Mouse (Mus musculus): ENCODE data around the gene Myl4.
A peak's percentile ranks its signal among the peaks of the same experiment; 100 is the strongest.
"Not testable (repeated sequence)": the region's sequence is repeated elsewhere in the genome, so short reads cannot be mapped to it uniquely, and the experiment has no call there.

Gene Myl4

DNA sequence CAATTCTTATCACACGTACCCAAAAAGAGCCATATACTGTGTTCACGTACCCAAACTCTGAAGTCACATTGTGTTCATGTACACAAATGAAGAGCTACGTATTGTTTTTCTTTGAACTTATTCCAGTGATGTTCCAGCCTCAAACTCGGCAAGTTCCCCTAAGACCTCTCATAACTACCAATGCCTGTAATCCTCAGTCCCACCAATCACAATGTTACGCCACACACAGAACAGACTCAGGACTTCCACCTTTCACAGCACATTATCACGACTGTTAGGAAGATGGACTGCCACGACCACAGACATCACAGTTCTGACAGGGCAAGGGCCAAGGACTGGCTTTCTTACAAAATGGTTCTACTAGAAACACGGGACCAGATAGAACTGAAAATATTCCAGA lies 20.1 kb downstream of the Myl4 start:
- DNase-seq (ENCODE audit: inconsistent age in 2 of 2, low spot score in 1 of 2): not testable (repeated sequence)

DNA sequence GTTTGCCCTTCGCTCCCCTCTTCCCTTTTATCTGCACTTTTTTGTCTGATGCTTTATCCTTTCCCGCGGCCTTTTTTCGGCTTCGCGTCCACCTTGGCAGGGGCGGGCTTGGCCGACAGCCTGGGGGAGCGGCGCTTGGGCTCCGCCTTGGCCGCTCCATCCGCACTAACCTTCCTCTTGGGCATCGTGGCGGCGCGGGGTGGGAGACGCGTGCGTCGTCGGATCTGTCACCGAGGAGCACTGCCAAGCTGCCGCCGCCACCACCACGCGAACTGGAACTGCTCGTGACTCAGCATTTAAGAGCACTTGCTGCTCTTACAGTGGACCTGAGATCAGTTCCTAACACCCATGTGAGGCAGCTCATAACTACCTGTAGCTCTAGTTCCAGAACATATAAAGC lies 20.9 kb downstream of the Myl4 start:
- peak; percentile 71 to 87 for DNase-seq (ENCODE audit: inconsistent age in 2 of 2, low spot score in 1 of 2)

DNA sequence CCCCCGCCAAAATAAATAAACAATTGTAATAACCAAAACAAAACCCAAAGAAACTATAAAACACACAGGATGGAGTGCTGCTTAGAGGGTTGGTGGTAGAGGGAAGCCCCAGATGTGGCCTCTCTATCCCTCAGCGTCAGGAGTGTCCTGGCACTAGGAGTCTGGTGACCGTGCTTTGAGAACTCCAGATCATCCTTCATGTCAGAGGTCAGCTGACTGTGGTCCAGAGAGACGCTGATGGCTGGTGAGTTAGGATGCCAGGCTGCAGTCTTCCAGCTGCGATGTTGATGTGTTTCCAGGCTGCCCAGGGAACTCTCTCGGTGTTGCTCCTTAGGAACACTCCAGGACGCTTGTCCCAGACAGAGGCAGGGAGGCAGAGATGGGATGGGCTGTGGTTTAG lies 21.6 kb downstream of the Myl4 start:
- no peak for DNase-seq (ENCODE audit: inconsistent age in 2 of 2, low spot score in 1 of 2)

DNA sequence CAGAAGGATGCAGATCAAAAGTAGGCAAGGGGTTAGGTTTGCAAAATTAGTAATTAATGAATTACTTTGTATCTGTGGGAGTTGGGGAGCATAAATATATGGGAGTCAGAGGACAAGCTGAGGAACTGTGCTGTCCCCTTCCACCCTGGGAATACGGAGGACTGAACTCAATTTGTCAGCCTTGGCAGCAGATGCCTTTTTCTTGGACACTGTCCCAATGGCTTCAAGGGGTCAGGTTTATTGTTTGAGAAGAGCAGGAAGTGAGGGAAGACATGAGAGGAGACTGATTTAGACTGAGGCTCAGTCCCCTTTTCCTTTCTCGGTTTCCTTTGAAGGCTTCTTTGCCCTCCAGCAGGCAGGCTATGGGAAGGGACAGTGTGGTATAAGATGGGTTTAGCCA lies 22.1 kb downstream of the Myl4 start:
- no peak for DNase-seq (ENCODE audit: inconsistent age in 2 of 2, low spot score in 1 of 2)

DNA sequence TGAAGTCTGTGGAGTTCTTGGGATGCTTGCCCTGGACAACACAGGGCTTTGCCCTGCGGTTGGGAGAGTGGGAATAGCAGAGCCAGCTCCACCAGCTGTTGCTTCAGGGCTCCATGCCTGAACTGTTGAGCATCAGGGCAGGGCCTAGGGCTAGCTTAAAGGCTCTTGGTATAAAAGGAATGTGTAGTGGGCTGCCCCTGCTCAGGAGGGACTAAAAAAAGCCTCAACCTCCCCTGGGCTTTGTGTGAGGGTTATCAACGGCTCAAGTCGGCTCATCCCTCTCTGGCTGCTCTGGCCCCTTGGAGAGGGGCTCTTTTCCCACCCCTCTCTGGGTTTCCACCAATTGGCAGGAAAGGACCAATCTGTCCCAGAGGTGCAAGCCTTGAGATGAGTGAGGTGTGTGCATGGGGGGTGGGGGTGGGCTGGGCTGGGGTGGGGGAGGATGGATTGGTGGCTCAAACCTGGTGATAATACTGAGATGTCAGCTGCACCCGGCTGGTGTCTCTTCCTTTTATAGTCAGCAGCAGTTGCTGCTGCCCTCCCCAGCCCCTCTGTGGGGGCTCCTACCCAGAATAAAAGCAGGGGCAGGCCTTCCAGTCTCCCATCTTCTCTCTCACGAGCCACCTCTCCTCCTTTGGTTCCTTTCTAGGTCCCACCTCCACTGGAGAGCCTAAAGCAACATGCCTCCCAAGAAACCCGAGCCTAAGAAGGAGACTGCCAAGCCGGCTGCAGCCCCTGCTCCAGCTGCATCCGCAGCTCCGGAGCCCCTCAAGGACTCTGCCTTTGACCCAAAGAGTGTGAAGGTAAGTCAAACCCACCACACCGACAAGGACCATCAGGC lies 26.5 kb downstream of the Myl4 start:
- DNase-seq (ENCODE audit: inconsistent age in 2 of 2, low spot score in 1 of 2): no peak

DNA sequence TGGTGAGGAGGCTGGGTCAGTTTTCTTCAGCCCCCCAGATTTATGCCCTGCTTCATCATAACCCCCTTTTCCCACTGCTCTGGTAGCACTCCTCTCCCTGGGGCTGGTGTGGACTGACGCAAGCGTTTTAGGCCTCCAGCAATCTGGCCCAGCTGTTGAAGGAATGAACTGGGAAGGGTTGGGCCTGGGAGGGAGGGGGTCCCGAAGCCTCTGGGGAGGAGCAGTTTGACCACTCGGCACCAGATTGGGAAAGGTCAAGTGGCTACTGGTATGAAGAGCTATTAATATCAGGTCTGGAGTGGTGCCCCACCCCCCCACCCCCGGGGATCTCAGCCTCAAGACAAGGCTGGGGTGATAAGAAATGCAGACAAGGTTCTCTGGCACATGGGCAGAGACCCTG lies 27.6 kb downstream of the Myl4 start:
- DNase-seq (ENCODE audit: inconsistent age in 2 of 2, low spot score in 1 of 2): no peak

DNA sequence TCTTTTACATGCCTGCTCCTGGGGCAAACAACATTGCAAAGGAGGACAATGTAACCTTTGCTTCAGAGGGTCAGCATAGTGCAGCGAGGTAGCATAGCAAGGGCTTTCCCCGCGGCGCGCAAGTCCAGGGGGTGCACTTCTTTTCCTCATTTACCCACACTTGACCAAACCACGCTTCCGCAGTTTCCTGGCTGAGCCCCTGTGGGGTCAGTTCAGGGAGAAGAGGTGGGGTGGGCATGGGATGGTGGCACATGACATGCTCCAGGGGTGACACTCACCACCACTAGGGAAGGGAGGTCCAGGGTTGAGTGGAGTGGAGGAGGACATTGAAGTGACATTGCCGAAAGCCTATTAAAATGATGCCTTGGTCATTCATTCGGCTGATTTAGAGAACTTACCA lies 28.6 kb downstream of the Myl4 start:
- no peak for DNase-seq (ENCODE audit: inconsistent age in 2 of 2, low spot score in 1 of 2)

DNA sequence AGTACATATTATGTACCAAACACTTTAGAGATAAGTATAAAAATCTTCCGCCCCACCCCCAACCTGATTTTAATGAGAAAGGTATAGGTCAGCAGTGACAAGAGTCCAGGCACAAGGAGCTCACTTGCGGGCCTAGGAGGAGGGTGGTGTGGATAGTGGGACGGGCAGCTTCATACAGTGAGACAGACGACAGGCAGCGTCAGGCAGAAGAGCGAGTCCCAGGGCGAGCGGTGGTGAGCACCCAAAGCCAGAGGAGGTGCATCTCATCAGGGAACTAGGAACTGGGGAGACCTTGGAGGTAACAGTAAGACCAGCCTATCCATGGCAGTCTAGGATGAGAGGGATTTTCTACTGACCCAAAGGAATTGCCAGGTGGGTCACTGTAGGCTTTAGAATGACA lies 29.1 kb downstream of the Myl4 start:
- DNase-seq (ENCODE audit: inconsistent age in 2 of 2, low spot score in 1 of 2): no peak

DNA sequence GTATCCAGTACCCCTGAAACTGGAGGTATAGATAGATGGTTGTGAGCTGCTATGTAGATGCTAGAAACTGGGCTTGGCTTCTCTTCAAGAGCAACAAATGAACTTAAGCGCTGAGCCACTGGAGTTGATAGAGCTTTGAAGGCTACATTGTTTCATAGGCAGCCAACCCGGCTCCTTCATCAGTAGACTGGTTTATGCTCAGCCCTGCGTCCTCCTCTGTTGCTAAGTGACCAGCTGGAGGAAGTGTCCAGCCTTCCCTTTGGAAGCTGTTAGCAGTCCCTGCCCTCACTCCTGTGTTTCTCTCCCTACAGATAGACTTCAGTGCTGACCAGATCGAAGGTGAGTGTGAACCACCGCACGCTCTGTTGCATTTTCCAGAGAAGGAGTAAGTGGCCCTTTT lies 29.6 kb downstream of the Myl4 start:
- DNase-seq (ENCODE audit: inconsistent age in 2 of 2, low spot score in 1 of 2): no peak

DNA sequence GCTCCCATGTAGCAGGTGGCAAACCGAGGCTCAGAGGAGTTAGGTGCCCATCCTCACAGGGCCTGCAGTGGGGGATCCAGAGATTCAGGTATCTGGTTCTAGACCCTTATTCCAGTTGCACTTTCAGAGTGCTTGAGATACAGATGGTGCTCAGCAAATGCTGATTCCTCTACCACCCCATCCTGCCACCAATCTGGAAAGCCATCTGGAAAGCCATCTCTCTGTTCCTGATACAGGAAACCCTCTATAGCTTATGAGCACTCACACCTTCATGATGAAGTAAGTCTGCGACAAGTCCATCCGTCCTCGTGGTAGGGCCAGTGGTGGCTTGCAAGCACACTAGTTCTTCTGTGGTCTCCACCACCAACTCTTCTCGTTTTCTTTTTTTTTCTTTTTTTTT lies 30.1 kb downstream of the Myl4 start:
- DNase-seq (ENCODE audit: inconsistent age in 2 of 2, low spot score in 1 of 2): no peak

DNA sequence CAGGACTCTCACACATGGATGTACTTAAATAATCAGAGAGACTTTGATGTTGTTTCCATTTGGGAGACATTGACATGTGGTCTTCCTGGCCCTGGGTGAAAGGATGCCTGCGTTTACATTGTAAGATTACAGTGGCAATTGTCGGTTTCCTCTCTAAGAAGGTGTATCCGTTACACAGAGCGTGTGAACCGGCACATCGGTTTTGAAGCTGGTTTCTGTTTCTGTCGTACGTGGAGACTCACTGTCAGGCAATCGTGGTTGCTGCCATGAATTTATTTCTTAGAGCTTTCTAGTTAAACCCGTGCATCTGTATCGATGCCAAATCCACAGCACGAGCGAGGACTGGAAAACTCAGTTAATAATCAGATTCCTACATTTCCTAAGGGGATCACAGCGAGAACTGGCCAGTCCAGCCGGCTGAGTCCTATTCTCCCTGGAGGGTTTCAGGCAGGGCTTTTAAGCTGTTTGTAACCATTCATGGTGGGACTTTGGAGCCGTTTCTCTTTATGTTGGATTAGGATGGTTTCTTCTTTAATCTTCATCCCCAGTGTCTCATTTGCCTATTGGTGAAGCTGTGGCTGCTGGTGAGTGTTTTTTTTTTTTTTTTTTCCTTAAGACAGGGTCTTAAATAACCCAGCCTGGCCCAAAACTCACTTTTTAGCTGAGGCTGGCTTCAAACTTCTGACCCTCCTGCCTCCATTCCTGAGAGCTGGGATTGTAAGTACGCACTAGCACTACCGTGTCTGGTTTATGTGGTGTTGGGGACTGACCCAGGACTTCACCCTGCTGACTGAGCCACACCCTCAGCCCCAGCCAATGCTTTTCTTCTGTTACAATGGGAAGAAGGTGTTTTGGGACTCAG lies 31.2 kb downstream of the Myl4 start:
- DNase-seq (ENCODE audit: inconsistent age in 2 of 2, low spot score in 1 of 2): peak in 1 of 2 experiments; percentile 41

DNA sequence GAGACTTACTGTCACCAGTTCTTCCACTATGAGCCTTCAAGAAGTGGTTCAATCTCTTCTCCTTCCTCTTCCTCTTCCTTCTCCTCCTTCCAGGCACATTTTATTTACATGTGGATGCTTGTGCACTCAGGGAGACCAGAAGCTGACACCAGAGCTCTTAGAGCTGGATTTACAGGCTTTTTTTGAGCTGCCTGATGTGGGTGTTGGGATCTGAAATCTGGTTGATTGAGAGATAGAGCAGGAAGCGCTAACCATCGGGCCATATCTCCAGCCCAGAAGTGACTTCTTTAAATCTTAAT lies 31.8 kb downstream of the Myl4 start:
- no peak for DNase-seq (ENCODE audit: inconsistent age in 2 of 2, low spot score in 1 of 2)

DNA sequence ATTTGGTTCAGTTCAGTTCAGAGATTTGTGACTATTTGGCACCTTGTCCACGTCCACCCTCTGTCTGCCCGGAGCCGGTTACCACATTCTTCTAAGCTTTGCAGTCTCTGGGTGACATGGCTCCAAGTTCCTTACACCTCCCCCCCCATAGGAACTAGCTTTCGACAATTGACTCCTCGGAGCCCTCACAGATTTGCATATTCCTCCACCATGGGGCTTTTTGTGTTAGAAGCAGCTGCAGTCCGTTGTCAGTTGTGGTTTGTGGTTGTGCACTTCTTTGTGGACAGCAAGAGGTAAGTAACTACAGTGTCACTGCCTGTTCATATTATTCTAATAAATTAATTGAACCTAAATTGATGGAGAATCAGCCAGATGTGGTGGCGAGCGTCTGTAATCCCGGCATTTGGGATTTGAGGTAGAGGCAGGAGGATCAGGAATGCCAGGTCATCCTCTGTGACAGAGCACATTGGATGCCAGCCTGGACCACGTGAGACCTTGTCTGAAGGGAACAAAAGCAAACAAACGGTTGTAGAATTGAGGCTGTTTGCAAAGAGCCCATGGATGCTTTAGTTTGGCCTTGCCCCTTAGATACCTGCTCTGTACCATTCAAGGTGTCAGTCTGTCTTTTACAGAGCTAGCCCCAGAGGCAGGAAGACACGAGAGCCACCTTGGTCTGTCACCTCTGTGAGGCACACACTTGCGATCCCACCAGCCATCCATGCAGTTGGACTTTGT lies 32.3 kb downstream of the Myl4 start:
- DNase-seq (ENCODE audit: inconsistent age in 2 of 2, low spot score in 1 of 2): no peak

DNA sequence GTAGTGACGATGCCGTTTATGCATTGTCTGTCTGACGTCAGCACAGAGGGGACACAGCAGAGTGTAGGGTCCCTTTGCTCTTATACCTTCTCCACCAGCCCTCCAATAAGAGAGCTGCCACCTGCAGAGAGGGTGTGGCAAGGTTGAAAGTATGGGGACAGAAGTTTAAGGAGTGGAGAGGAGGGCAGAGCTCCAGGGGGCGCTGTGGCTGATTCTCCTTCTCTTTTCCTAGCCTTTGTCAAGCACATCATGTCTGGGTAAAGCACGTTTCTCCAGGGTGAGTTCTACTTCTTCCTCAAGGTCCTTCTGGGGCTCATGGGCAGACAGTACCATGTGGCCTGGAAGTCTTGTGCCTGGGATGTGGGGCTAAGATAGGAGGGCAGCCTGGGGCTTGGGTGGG lies 35.0 kb downstream of the Myl4 start:
- DNase-seq (ENCODE audit: inconsistent age in 2 of 2, low spot score in 1 of 2): no peak

DNA sequence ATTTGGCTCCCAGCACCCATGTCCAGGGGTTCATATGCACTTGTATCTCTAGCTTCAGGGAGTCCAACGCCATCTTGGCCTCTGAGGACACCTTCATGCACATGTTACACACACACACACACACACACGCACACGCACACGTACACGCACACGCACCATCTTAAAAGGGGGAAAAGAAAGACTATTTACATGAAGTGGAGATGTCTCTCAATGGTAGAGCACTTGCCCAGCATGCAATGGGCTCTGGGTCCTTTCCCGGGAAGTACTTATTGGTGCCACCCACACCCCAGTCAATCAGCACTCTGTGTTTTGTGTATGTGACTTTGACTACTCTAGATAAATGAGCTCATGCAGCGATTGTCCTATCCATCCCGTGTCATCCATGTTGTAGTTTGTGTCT lies 37.4 kb downstream of the Myl4 start:
- DNase-seq (ENCODE audit: inconsistent age in 2 of 2, low spot score in 1 of 2): no peak

DNA sequence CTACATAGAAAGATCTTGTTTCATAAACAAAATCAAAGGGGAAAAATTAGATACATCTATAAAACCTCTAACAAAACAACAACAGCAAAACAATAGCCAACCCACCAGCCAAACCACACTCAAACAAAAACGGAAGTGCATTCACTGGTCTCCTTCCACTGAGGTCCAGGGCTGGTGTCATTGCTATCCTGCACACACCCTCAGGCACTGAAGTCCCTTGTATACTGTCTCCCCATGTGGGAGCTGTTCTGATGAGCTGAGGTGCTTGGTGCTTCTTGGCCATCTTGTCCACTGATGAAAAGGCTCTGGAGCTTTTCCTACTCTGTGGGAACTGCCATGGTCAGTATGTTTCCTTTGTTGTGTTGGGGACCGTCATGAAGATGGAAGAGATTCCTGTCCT lies 38.0 kb downstream of the Myl4 start:
- DNase-seq (ENCODE audit: inconsistent age in 2 of 2, low spot score in 1 of 2): no peak

DNA sequence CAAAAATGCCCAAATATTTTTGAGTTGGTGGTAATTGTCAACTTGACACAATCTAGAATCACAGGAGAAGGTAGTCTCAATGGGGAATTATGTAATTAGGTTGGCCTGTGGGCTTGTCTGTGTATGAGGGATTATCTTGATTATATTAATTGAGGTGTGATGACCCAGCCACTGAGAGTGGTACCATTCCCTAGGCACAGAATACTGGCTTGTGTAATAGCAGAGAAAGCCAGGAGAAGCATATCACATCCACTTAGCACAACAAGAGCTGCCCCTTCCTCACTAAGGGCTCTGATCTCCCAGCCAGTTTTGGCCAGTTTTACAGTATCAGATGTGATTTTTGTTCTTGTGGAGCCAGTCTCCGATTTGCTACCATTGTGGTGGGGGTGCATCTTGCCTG lies 39.1 kb downstream of the Myl4 start:
- DNase-seq (ENCODE audit: inconsistent age in 2 of 2, low spot score in 1 of 2): no peak

DNA sequence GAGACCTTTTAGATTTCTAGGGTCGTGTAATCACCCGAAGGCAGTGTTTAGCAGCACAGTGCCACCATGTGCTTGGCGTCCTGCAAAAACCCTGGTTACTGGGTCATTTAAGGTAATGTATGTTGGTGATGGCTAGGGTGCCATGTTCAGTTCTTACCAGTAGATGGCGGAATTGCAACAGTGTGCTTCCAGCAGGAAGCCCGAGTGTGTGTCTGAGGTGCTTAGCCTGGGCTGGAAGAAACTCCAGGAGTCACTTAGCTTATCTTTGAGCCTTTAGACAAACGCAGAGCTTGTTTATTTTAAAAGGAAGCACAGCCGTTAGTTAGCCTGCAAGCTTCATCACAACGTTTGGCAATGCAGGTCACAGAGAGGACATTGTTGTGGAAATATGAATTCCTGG lies 39.7 kb downstream of the Myl4 start:
- peak; percentile 75 to 93 for DNase-seq (ENCODE audit: inconsistent age in 2 of 2, low spot score in 1 of 2)

DNA sequence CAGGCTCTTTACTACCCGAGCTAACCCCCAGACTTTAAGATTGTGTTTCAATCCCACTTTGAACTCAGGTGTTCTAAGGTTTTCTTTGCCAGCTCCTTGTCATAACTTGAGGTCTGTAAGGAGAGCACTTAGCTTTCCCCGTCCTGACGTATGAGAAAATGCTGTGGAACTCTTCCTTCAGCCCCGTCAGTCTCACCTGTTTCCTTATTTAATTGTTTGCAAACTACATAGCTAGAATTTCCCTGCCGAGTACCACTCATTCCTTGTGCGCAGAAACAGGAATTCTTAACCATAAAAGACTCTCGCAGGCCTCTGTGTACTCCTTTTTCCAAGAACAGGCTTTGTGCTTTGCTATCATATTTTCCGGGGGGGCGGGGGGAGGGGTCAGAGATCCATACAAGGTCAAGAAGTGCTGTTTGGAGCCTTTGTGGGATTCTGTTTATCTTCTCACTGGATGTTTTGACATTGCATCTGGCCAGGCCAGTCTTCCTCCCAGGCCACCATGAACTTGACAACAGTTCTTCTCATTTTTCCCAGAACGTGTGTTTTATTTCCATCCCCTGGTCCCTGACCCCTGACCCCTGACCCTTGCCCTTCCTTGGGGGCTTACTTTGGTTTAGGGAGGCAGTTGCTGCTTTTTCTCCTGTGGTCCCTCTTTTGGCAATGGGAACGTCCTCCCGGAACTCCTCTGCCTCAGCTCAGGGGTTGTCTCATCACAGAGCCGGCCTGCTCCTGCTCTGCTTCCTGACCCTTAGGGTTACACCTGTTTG lies 41.8 kb downstream of the Myl4 start:
- DNase-seq (ENCODE audit: inconsistent age in 2 of 2, low spot score in 1 of 2): no peak

DNA sequence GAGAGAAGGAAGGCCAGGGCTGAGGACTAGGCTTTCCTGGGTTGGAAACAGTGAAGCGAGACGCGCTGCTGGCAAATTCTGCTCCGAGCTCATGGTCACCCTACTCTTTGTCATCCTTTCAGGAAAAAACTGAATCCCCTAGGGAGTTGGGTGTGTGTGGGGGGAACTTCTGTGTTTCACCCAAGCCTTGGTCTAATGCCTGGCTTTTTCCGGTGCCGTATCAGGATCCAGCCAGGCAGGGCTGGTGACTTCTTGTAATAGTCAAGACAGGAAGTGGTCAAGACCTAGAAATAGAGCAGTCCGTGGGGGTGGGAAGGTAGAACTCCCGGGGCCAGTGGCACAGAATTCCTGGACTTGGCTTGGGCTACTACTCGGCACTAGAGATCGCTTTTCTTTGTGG lies 45.9 kb downstream of the Myl4 start:
- peak; percentile 21 to 47 for DNase-seq (ENCODE audit: inconsistent age in 2 of 2, low spot score in 1 of 2)

DNA sequence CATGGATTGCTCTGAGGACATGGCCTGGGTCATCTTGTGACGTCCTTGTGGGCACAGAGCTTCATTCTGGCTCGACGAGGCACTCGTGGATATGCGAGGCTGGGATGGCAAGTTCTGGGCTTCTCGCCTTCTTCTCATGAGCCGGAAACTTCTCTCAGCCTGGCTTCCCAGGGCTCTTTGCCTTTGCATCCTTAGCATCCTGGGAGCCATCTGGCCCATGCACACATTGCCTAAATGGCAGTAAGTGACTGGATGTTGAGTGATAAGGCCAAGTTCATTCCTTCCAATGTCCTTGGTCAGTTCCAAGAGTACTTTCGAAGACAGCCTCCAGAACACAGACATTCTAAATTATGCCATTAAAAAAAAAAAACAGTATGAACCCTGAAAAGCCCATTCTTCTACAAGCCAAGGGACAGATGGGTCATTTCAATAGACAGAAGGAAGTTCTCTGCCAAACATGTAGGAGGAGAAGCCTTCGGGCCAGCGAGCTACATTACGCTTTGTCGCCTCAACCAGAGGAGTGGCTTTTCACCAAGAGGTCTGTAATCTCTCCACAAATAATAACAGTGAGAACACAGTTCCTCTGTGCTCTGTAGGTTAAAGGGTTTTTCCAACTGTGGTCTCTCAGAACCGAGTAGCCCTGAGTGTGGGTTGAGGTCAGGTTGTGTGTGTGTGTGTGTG lies 48.9 kb downstream of the Myl4 start:
- DNase-seq (ENCODE audit: inconsistent age in 2 of 2, low spot score in 1 of 2): no peak

Data from adrenal gland, adult (tissue).